Mouse (Mus musculus) G1E (cell line): ENCODE results near the gene Atf5. TPM values are rescaled to one million over a fixed set of nuclear protein-coding genes. Genes with fewer than 3 reads are reported as not detected.

Experiments
- ATAC-seq: 2 replicates; pipeline ENCODE4 v1.8.0; 2016; ENCODE audit warnings: mild to moderate bottlenecking; ENCODE audit not compliant: insufficient number of reproducible peaks, poor library complexity, low FRiP score, severe bottlenecking; ENCODE audit errors: extremely low read depth
- DNase-seq: peaks from one replicate; pipeline ENCODE4 v3.0.0; 2012; ENCODE audit warnings: low spot score
- H3K27me3 ChIP-seq: 2 replicates; pipeline ENCODE4 v1.6.1; 2012; ENCODE audit warnings: mild to moderate bottlenecking, low read length, inconsistent platforms; ENCODE audit not compliant: insufficient read depth
- H3K36me3 ChIP-seq: replicated peaks from 2 replicates; pipeline ENCODE3; 2012; ENCODE audit warnings: mild to moderate bottlenecking, inconsistent platforms
- H3K4me1 ChIP-seq: 2 replicates; pipeline ENCODE4 v1.6.1; 2012; ENCODE audit warnings: low read depth, low read length, inconsistent platforms, mixed read lengths; ENCODE audit not compliant: insufficient read depth
- H3K4me3 ChIP-seq: 2 replicates; pipeline ENCODE4 v1.5.1; 2012; ENCODE audit warnings: low read depth, mild to moderate bottlenecking, inconsistent platforms, low read length, moderate library complexity, mixed read lengths
- H3K9me3 ChIP-seq: replicated peaks from 2 replicates; pipeline ENCODE4 v1.6.1; 2012; ENCODE audit warnings: inconsistent platforms
- CTCF ChIP-seq: IDR thresholded peaks from 2 replicates; pipeline ENCODE4 v1.5.1; 2012; ENCODE audit warnings: low read depth, low read length, inconsistent platforms, mixed read lengths
- GATA1 ChIP-seq: IDR thresholded peaks from 2 replicates; pipeline ENCODE4 v1.6.1; 2012; ENCODE audit warnings: borderline replicate concordance, low read length, inconsistent platforms, mixed read lengths
- GATA2 ChIP-seq: IDR thresholded peaks from 2 replicates; pipeline ENCODE4 v1.6.1; 2012; ENCODE audit warnings: low read depth, low read length, inconsistent platforms, borderline replicate concordance
- POLR2AphosphoS5 ChIP-seq: IDR thresholded peaks from 2 replicates; pipeline ENCODE4 v1.6.1; 2012; ENCODE audit warnings: low read depth, low read length, inconsistent platforms; ENCODE audit not compliant: insufficient replicate concordance
- TAL1 ChIP-seq: conservative IDR thresholded peaks from 2 replicates; pipeline ENCODE4 v1.6.1; 2012; ENCODE audit warnings: low read depth, low read length, inconsistent platforms, mixed read lengths
- polyA plus RNA-seq: library from polyadenylated mRNA; stranded (reverse); fragments of >175 nt; gene quantifications from 2 replicates; pipeline ENCODE4 v1.2.3, GENCODE M21; 2012
- total RNA-seq, 2 experiments: library from RNA; stranded (forward) in 1 of 2; stranded (reverse) in 1 of 2; fragments of 200-1000 nt in 1 of 2; fragments of >200 nt in 1 of 2; fragmentation: Nextera tagmentation in 1 of 2; gene quantifications; 2 replicates each; pipeline ENCODE4 v1.2.3; 2014 to 2017

The Atf5 gene
- total and polyA plus RNA-seq, 3 experiments: 5.2 to 282 (median 37.7) TPM

DNA sequence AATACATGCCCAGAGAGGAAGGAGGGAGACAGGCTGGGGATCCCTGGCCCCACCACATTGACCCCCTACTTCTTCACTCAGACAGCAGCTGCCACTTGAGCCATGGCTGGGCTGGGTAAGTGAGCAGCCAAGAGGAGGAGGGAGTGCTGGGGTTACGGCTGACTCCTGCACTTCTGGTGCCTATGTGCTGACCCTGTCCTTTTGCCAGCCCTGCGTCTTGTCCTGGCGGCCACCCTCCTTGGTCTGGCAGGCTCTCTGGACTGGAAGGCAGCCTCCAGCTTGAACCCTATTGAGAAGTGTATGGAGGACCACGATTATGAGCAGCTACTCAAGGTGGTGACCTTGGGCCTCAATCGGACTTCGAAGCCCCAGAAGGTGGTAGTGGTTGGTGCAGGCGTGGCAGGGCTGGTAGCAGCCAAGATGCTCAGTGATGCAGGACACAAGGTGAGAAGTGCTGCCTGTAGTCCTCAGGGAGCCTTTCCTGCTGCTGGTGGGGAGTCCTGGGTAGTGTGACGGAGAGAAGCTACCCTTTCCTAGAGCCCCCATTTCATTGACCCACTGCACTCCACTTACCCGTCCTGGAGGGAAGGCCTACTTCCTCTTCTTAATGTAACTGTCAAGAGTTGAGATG lies 20.1 kb upstream of the Atf5 start:
- TF ChIP-seq POLR2AphosphoS5 (0 out of 2 replicates have a peak, but pooled peaks have one; percentile 26), TAL1 (no peak)
- no peak for ATAC-seq
- H3K4me3 ChIP-seq: no peak overlapping the region
- peaks cover 14% of the 10 kb centered on the region for H3K9me3 ChIP-seq
- peaks cover 37% of the 10 kb centered on the region for H3K4me1 ChIP-seq
- no peak for DNase-seq
- peaks cover 94% of the 10 kb centered on the region for H3K36me3 ChIP-seq
- H3K27me3 ChIP-seq: no peaks in the 10 kb centered on the region

DNA sequence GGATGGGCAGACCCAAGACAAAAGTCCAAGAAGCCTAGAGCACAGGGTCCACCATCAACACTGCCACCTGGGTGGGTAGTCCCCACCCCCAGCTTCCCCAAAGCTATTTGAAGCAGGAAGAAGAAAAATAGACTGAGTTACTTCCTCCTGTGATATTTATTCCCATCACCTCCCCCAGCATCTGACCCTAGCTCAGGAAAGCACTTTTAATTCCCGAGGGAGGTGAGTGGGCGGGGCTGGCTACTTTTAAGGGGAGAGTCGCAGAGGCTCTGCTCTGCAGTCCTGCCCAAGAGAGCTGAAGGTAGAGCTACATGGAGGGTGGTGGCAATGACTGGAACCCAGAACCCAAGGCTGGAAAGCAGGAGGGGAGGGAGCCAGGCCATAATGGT lies 19.6 kb upstream of the Atf5 start:
- no peak for ATAC-seq
- no peak overlapping the region for H3K4me3 ChIP-seq
- no peak for TF ChIP-seq CTCF
- TF ChIP-seq TAL1: no peak
- TF ChIP-seq GATA1: no peak
- TF ChIP-seq GATA2: no peak
- H3K4me1 ChIP-seq: peaks cover 42% of the 10 kb centered on the region
- H3K9me3 ChIP-seq: peaks cover 14% of the 10 kb centered on the region
- DNase-seq: no peak
- H3K36me3 ChIP-seq: peaks cover 94% of the 10 kb centered on the region
- H3K27me3 ChIP-seq: no peaks in the 10 kb centered on the region

DNA sequence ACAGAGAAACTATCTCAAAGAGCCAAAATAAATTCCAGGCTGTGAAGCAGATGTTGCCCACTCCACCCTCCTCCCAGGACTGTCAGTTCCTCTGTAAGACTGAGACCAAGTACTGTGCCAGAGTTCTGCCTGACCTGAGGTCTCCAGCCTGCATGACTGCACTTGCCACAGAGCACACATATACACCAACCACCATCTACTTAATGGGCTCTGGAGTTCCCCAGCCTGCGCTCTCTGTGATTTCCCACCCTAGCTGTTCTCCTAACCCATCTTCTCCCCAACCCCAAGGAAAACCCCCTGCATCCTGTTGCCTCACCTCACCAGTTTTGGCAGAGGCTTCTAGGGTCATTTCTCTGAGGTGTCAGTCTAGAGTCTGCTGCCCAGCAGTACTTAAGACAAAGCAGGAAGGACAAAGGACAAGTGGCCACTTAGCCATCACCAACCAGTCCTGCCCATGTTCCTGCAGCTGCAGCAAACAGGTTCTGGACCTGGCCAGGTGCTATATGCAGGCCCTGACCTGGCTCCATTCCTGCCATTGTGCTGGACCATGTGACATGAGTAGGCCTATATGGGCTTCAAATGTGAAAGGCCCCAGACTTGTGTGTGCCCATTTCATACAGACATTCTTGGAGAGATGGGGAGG lies 19.0 kb upstream of the Atf5 start:
- DNase-seq (no peak), ATAC-seq (no peak)
- H3K36me3 ChIP-seq: peaks cover 94% of the 10 kb centered on the region
- peaks cover 43% of the 10 kb centered on the region for H3K4me1 ChIP-seq
- no peaks in the 10 kb centered on the region for H3K27me3 ChIP-seq
- no peak for TF ChIP-seq POLR2AphosphoS5
- TF ChIP-seq CTCF: no peak
- no peak overlapping the region for H3K4me3 ChIP-seq
- H3K9me3 ChIP-seq: peaks cover 13% of the 10 kb centered on the region

DNA sequence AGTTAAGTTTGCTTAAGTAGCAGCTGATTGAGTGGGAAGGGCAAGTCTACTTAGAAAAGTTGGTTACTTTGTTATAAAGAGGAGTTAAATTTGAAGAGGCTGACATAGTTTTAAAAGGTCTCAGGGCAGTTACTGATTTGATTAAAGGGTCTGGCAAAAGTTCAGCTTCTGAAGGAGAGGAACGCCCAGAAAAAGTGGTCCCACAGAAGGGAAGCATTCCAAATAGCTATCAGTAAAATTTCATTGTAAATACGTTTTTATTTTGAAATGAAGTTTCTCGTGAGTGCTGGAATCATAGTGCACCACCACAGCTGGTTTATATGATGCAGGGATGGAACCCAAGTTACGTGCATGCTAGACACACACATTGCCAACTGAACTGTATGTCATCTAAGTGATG lies 16.3 kb upstream of the Atf5 start:
- peaks cover 94% of the 10 kb centered on the region for H3K36me3 ChIP-seq
- no peak for ATAC-seq
- DNase-seq: no peak
- H3K9me3 ChIP-seq: no peaks in the 10 kb centered on the region
- H3K27me3 ChIP-seq: no peaks in the 10 kb centered on the region
- H3K4me1 ChIP-seq: peaks cover 61% of the 10 kb centered on the region
- H3K4me3 ChIP-seq: no peak overlapping the region
- TF ChIP-seq POLR2AphosphoS5: no peak
- TF ChIP-seq TAL1: no peak
- no peak for TF ChIP-seq CTCF
- TF ChIP-seq GATA2: no peak
- no peak for TF ChIP-seq GATA1

DNA sequence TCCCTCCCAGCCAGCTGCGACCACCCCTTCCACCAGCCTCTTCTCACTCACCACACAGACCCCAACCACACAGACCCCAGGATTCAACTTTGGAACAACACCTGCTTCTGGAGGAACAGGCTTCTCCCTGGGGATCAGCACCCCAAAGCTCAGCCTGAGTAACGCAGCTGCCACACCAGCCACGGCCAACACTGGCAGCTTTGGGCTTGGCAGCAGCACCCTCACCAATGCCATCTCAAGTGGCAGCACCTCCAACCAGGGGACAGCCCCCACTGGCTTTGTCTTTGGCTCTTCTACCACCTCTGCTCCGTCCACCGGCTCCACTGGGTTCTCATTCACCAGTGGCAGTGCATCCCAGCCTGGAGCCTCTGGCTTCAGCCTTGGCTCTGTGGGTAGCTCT lies 12.2 kb upstream of the Atf5 start:
- no peak for ATAC-seq
- no peak for DNase-seq
- no peaks in the 10 kb centered on the region for H3K9me3 ChIP-seq
- TF ChIP-seq GATA1 (no peak), GATA2 (no peak), TAL1 (no peak), CTCF (no peak), POLR2AphosphoS5 (no peak)
- no peaks in the 10 kb centered on the region for H3K27me3 ChIP-seq
- H3K4me3 ChIP-seq: peak overlapping the region; percentile 10; the same call in 1 of the 2 replicates
- H3K4me1 ChIP-seq: peaks cover 80% of the 10 kb centered on the region
- peaks cover 94% of the 10 kb centered on the region for H3K36me3 ChIP-seq

DNA sequence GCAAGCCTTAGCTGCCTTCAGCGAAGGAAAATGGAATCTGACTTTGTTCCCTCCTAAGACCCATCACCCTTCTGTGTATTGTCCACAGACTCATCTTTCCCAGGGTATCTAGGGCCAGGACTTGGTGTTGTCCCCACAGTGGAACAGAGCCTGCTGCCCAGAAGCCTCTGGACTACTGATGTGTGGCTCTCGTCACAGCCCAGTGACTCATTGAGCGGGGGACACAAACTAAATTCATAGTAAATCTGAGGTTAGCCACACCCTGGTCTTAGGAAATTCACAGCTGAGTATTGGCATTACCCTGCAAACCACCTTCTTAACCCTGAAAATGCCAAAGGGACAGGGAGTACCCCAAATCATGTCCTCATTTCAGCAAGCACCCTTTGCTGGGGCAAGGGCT lies 10.3 kb upstream of the Atf5 start:
- DNase-seq: no peak

More for the DNA sequence above, 10.3 kb upstream of the Atf5 start:
- Histone ChIP-seq H3K4me1 (peaks cover 90% of the 10 kb centered on the region), H3K27me3 (no peaks in the 10 kb centered on the region), H3K4me3 (no peak overlapping the region), H3K9me3 (no peaks in the 10 kb centered on the region), H3K36me3 (peaks cover 97% of the 10 kb centered on the region)
- ATAC-seq: no peak
- TF ChIP-seq TAL1 (no peak), CTCF (no peak), POLR2AphosphoS5 (no peak), GATA1 (no peak), GATA2 (no peak)
